Mouse (Mus musculus): ENCODE measurements at regions not wholly inside any gene's neighbourhood (a gene's known extent, or its start where the extent isn't known, plus 50 kb on each side); places are given as distances from the start of the nearest gene placed in this dataset.
A peak's percentile ranks its signal among the peaks of the same experiment; 100 is the strongest.

DNA sequence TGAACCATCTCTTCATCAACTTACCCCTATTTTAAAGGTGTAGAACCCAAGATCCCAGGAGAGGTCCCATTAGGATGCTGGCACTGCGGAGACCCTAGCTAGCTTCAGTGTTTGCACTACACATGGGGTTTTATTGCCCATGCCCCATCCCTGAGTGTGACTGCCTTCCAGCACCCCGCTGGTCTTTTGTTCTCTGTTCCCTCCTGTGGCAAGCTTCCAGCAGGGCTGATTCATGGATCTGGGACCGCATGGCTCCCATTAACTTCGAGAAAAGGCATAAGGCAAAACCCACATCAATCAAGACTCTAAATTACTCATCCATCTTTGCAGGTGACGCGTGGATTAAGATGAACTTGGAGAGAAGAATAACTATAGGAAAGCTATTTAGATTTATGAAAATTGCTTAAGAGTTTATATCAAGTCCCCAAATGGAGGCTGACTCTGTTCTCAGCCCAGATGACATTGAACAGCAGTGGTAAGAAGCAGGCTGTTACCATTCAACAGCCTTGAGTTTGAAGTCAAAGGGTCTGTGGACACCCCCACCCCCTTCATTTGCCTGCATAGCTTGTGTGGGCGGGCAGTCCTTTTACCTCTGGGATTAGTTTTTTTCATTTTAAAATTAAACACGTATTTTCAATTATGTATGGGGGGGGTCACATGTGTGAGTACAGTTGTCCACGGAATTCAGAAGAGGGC is 141.7 kb upstream of the Zfp618 start:
- Histone ChIP-seq H3K4me2 (ENCODE audit: low read depth, low read length) (no peak overlapping the region), H3K4me1 (ENCODE audit: insufficient read depth, low read length) (peaks cover 3% of the 10 kb centered on the region; the same call in 1 of the 2 replicates), H3K9ac (replicated peaks; ENCODE audit: low read length) (no peak overlapping the region), H3K27ac (no peak overlapping the region), H3K36me3 (ENCODE audit: insufficient read depth, low read length) (no peaks in the 10 kb centered on the region), H3K27me3 (ENCODE audit: insufficient read depth, low read length) (no peaks in the 10 kb centered on the region), H3K4me3 (ENCODE audit: low read length) (no peak overlapping the region), H3K9me3 (ENCODE audit: low read length) (no peaks in the 10 kb centered on the region)
- ATAC-seq (no peak), DNase-seq (ENCODE audit: low spot score) (peak; percentile 52)
- no peak for TF ChIP-seq CTCF (IDR thresholded peaks at IDR 0.05; ENCODE audit: low read depth)
- WGBS = 34% methylated on average over 9 of the region's 9 CpGs

GRCm38 (mm10) chr4:62824581-62824980 is 140.8 kb upstream of the Zfp618 start:
- peak; percentile 28 for DNase-seq (ENCODE audit: low spot score)
- TF ChIP-seq CTCF (IDR thresholded peaks at IDR 0.05; ENCODE audit: low read depth) = no peak
- Histone ChIP-seq H3K4me3 (ENCODE audit: low read length) (no peak overlapping the region), H3K9me3 (ENCODE audit: low read length) (no peaks in the 10 kb centered on the region), H3K9ac (replicated peaks; ENCODE audit: low read length) (no peak overlapping the region), H3K4me1 (ENCODE audit: insufficient read depth, low read length) (peaks cover 3% of the 10 kb centered on the region; the same call in 1 of the 2 replicates), H3K27me3 (ENCODE audit: insufficient read depth, low read length) (no peaks in the 10 kb centered on the region), H3K36me3 (ENCODE audit: insufficient read depth, low read length) (no peaks in the 10 kb centered on the region), H3K27ac (no peak overlapping the region), H3K4me2 (ENCODE audit: low read depth, low read length) (no peak overlapping the region)
- WGBS = 45% methylated on average over 10 of the region's 10 CpGs
- peak; percentile 46; the same call in 1 of the 2 replicates for ATAC-seq

GRCm38 (mm10) chr4:62825256-62825655 is 140.1 kb upstream of the Zfp618 start:
- H3K4me3 ChIP-seq (ENCODE audit: low read length) = no peak overlapping the region
- H3K9me3 ChIP-seq (ENCODE audit: low read length) = no peaks in the 10 kb centered on the region
- ATAC-seq (no peak), DNase-seq (ENCODE audit: low spot score) (no peak)
- H3K27me3 ChIP-seq (ENCODE audit: insufficient read depth, low read length) = no peaks in the 10 kb centered on the region
- no peak for TF ChIP-seq CTCF (IDR thresholded peaks at IDR 0.05; ENCODE audit: low read depth)
- WGBS = 71% methylated on average over 5 of the region's 5 CpGs
- no peaks in the 10 kb centered on the region for H3K36me3 ChIP-seq (ENCODE audit: insufficient read depth, low read length)
- H3K27ac ChIP-seq = no peak overlapping the region
- H3K4me1 ChIP-seq (ENCODE audit: insufficient read depth, low read length) = peaks cover 3% of the 10 kb centered on the region; the same call in 1 of the 2 replicates
- H3K4me2 ChIP-seq (ENCODE audit: low read depth, low read length) = no peak overlapping the region
- no peak overlapping the region for H3K9ac ChIP-seq (replicated peaks; ENCODE audit: low read length)

- no peak for TF ChIP-seq CTCF (IDR thresholded peaks at IDR 0.05; ENCODE audit: low read depth)
- Histone ChIP-seq H3K4me3 (ENCODE audit: low read length) (no peak overlapping the region), H3K27ac (no peak overlapping the region), H3K27me3 (ENCODE audit: insufficient read depth, low read length) (no peaks in the 10 kb centered on the region), H3K9ac (replicated peaks; ENCODE audit: low read length) (no peak overlapping the region), H3K4me1 (ENCODE audit: insufficient read depth, low read length) (peaks cover 2% of the 10 kb centered on the region; the same call in 1 of the 2 replicates), H3K9me3 (ENCODE audit: low read length) (no peaks in the 10 kb centered on the region), H3K4me2 (ENCODE audit: low read depth, low read length) (no peak overlapping the region), H3K36me3 (ENCODE audit: insufficient read depth, low read length) (no peaks in the 10 kb centered on the region)
- ATAC-seq = no peak
- whole genome bisulfite sequencing = 38% methylated on average over 7 of the region's 7 CpGs
- DNase-seq (ENCODE audit: low spot score) = peak; percentile 47
These were observed 136.4 kb upstream of the Zfp618 start for GRCm38 (mm10) chr4:62828963-62829362.

DNA sequence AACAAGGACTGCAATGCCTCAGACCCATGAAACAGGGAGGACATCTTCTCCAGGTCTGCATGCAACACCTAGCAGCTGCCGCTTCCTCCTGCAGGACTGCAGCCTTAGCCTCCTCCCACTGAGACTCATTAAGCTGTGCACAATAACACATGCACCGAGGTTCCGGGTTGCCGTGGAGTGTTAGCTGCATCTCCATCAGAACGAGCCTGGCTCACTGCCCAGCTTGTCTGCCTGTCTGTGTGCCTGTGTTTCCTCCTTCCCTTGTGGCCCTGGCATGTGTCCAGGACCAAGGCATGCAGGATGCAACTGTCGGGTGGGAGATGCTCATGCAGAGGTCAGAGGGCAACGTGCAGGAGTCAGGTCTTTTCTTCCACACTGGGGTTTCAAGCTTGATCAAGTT is 131.4 kb upstream of the Zfp618 start:
- peak; percentile 72 for DNase-seq (ENCODE audit: low spot score)
- no peaks in the 10 kb centered on the region for H3K9me3 ChIP-seq (ENCODE audit: low read length)
- WGBS = 7% methylated on average over 7 of the region's 7 CpGs
- TF ChIP-seq CTCF (IDR thresholded peaks at IDR 0.05; ENCODE audit: low read depth) = no peak
- ATAC-seq = peak; percentile 58; the same call in 1 of the 2 replicates
- H3K4me2 ChIP-seq (ENCODE audit: low read depth, low read length) = no peak overlapping the region
- H3K9ac ChIP-seq (replicated peaks; ENCODE audit: low read length) = no peak overlapping the region
- no peak overlapping the region for H3K4me3 ChIP-seq (ENCODE audit: low read length)
- peaks cover 4% of the 10 kb centered on the region; the same call in 1 of the 2 replicates for H3K4me1 ChIP-seq (ENCODE audit: insufficient read depth, low read length)
- no peaks in the 10 kb centered on the region for H3K27me3 ChIP-seq (ENCODE audit: insufficient read depth, low read length)
- H3K36me3 ChIP-seq (ENCODE audit: insufficient read depth, low read length) = no peaks in the 10 kb centered on the region
- H3K27ac ChIP-seq = no peak overlapping the region

DNA sequence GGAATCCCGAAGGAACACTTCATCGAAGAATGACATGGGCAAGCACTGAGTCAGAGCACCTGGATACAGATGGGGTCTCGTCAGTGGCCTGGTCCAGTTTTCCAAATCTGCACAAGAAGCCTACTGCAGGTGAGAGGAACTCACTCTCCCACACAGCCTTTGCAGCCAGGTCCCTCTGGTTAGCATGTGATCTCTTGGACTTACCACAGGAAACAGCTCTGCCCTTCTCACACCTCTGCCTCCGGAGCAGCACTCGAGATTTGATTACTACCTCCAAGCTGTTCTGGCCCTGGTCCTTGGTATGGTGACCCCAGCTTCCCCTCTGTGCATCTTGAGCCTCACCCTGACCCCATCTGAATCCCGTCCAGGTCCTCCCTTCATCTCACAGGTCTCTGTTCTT is 128.5 kb upstream of the Zfp618 start:
- no peaks in the 10 kb centered on the region for H3K9me3 ChIP-seq (ENCODE audit: low read length)
- no peak for ATAC-seq
- 72% methylated on average over 6 of the region's 6 CpGs for WGBS

GRCm38 (mm10) chr4:62850526-62850925 is 114.8 kb upstream of the Zfp618 start:
- WGBS = 76% methylated on average over 5 of the region's 5 CpGs
- TF ChIP-seq CTCF (IDR thresholded peaks at IDR 0.05; ENCODE audit: low read depth) = no peak

More for the DNA sequence above, 128.5 kb upstream of the Zfp618 start:
- Histone ChIP-seq H3K27ac (no peak overlapping the region), H3K4me2 (ENCODE audit: low read depth, low read length) (no peak overlapping the region), H3K4me3 (ENCODE audit: low read length) (no peak overlapping the region), H3K27me3 (ENCODE audit: insufficient read depth, low read length) (no peaks in the 10 kb centered on the region), H3K36me3 (ENCODE audit: insufficient read depth, low read length) (no peaks in the 10 kb centered on the region), H3K4me1 (ENCODE audit: insufficient read depth, low read length) (peaks cover 4% of the 10 kb centered on the region; the same call in 1 of the 2 replicates), H3K9ac (replicated peaks; ENCODE audit: low read length) (no peak overlapping the region)
- no peak for DNase-seq (ENCODE audit: low spot score)
- no peak for TF ChIP-seq CTCF (IDR thresholded peaks at IDR 0.05; ENCODE audit: low read depth)

More at GRCm38 (mm10) chr4:62850526-62850925, 114.8 kb upstream of the Zfp618 start:
- no peaks in the 10 kb centered on the region for H3K27me3 ChIP-seq (ENCODE audit: insufficient read depth, low read length)
- no peak overlapping the region for H3K4me3 ChIP-seq (ENCODE audit: low read length)
- H3K27ac ChIP-seq = no peak overlapping the region
- ATAC-seq = no peak
- H3K9ac ChIP-seq (replicated peaks; ENCODE audit: low read length) = no peak overlapping the region
- H3K4me2 ChIP-seq (ENCODE audit: low read depth, low read length) = no peak overlapping the region
- no peaks in the 10 kb centered on the region for H3K36me3 ChIP-seq (ENCODE audit: insufficient read depth, low read length)
- H3K4me1 ChIP-seq (ENCODE audit: insufficient read depth, low read length) = no peaks in the 10 kb centered on the region
- no peak for DNase-seq (ENCODE audit: low spot score)
- H3K9me3 ChIP-seq (ENCODE audit: low read length) = no peaks in the 10 kb centered on the region
